Mouse (Mus musculus) C2C12 (cell line): ENCODE results near the gene Zbtb16. TPM values are rescaled to one million over a fixed set of nuclear protein-coding genes. Genes with fewer than 3 reads are reported as not detected.

Source experiments
- H3K27me3 ChIP-seq: one replicate; pipeline ENCODE4 v1.6.1; 2011; ENCODE audit not compliant: control insufficient read depth, insufficient read depth, insufficient read length
- H3K36me3 ChIP-seq: one replicate; pipeline ENCODE4 v1.6.1; 2011; ENCODE audit not compliant: control insufficient read depth, insufficient read depth
- H3K4me3 ChIP-seq: one replicate; pipeline ENCODE4 v1.5.1; 2011; ENCODE audit warnings: mild to moderate bottlenecking, control low read depth; ENCODE audit not compliant: poor library complexity, insufficient read depth, severe bottlenecking
- H3K79me2 ChIP-seq: one replicate; pipeline ENCODE4 v1.6.1; 2011; ENCODE audit not compliant: control insufficient read depth, insufficient read depth
- H3K79me3 ChIP-seq: one replicate; pipeline ENCODE4 v1.6.1; 2011; ENCODE audit warnings: low read depth, control low read depth
- H3ac ChIP-seq: one replicate; pipeline ENCODE3; 2011; ENCODE audit warnings: low read depth; ENCODE audit not compliant: control insufficient read depth, insufficient read length
- CEBPB ChIP-seq: IDR thresholded peaks from one replicate; pipeline ENCODE4 v1.6.1; 2011; ENCODE audit warnings: low read depth, mild to moderate bottlenecking, control low read depth, moderate library complexity
- CTCF ChIP-seq: IDR thresholded peaks from one replicate; pipeline ENCODE4 v1.5.1; 2011; ENCODE audit not compliant: control insufficient read depth, insufficient read depth, insufficient read length
- FOSL1 ChIP-seq: IDR thresholded peaks from one replicate; pipeline ENCODE4 v1.8.0; 2011; ENCODE audit warnings: mild to moderate bottlenecking, low read length; ENCODE audit not compliant: poor library complexity, insufficient read depth, severe bottlenecking
- MAX ChIP-seq: IDR thresholded peaks from one replicate; pipeline ENCODE4 v1.6.1; 2011; ENCODE audit warnings: mild to moderate bottlenecking, control low read depth
- MYOD1 ChIP-seq: IDR thresholded peaks from one replicate; pipeline ENCODE4 v1.6.1; 2011; ENCODE audit warnings: low read depth; ENCODE audit not compliant: control insufficient read depth, insufficient read length
- MYOG ChIP-seq: IDR thresholded peaks from one replicate; pipeline ENCODE4 v1.6.1; 2011; ENCODE audit not compliant: control insufficient read depth, insufficient read length; ENCODE audit errors: extremely low read depth
- USF1 ChIP-seq: IDR thresholded peaks from one replicate; pipeline ENCODE4 v1.6.1; 2011; ENCODE audit warnings: low read depth, mild to moderate bottlenecking, control low read depth, moderate library complexity
- polyA plus RNA-seq: library from polyadenylated mRNA; unstranded; fragments of >200 nt; fragmentation: generic; extraction: Trizol; gene quantifications from one replicate; pipeline ENCODE4 v1.2.1, GENCODE M21; 2012; ENCODE audit warnings: missing spikeins

Gene Zbtb16
- polyA plus RNA-seq, 1 experiment: not detected

DNA sequence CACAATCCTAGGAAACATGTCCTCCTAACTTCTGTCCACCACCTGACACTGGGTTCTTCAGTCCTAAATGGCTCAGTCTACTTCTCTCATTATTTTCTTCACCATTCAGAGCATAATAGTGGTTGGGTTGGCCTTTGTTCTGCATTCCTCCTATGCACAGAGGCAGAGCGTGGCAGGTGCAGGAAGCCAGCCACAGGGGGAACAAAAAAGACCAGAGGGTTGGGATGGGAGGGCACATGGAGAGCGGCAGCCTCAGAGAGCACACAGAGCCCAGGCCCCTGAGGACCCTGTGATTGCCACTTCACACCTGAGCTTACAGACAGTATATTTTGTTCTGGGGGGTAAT is 138.6 kb downstream of the Zbtb16 start:
- Histone ChIP-seq H3K79me3 (no peaks in the 10 kb centered on the region), H3K4me3 (no peak overlapping the region), H3K27me3 (peaks cover 22% of the 10 kb centered on the region), H3K79me2 (no peaks in the 10 kb centered on the region), H3ac (no peak overlapping the region), H3K36me3 (no peaks in the 10 kb centered on the region)
- no peak for TF ChIP-seq FOSL1
- TF ChIP-seq MYOG: no peak
- no peak for TF ChIP-seq MYOD1
- TF ChIP-seq CTCF: no peak
- no peak for TF ChIP-seq CEBPB

GRCm38 (mm10) chr9:48696731-48697469 is 139.1 kb downstream of the Zbtb16 start:
- peaks cover 22% of the 10 kb centered on the region for H3K27me3 ChIP-seq
- no peaks in the 10 kb centered on the region for H3K79me2 ChIP-seq
- H3K36me3 ChIP-seq: no peaks in the 10 kb centered on the region
- H3K4me3 ChIP-seq: no peak overlapping the region
- no peak for TF ChIP-seq MAX
- TF ChIP-seq CTCF: no peak
- TF ChIP-seq USF1: no peak
- no peak for TF ChIP-seq MYOG
- no peak for TF ChIP-seq CEBPB
- no peak for TF ChIP-seq FOSL1
- TF ChIP-seq MYOD1: no peak
- no peaks in the 10 kb centered on the region for H3K79me3 ChIP-seq
- no peak overlapping the region for H3ac ChIP-seq

DNA sequence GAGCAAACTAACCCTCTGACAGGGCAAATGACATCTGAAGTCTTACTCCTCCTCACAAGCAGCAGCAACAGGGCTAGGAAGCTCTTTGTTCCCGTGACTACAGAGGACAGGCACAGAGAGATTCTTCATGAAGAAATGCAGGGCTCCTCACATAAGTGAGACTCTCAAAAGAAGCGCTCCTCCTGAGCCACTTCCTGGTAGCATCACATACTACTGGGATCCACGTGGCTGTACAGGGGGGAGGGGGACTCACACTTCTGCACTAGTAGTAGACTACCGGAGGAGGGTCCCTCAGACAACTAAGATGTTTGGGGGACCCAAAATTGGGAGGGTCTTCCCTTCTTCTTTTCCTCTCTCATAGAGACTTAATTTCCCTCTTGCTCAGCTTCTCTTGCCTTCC is 139.7 kb downstream of the Zbtb16 start:
- peaks cover 22% of the 10 kb centered on the region for H3K27me3 ChIP-seq

GRCm38 (mm10) chr9:48695796-48696195 is 140.2 kb downstream of the Zbtb16 start:
- Histone ChIP-seq H3ac (no peak overlapping the region), H3K36me3 (no peaks in the 10 kb centered on the region), H3K79me2 (no peaks in the 10 kb centered on the region), H3K27me3 (peaks cover 18% of the 10 kb centered on the region), H3K4me3 (no peak overlapping the region), H3K79me3 (no peaks in the 10 kb centered on the region)
- TF ChIP-seq FOSL1: no peak

More for the DNA sequence above, 139.7 kb downstream of the Zbtb16 start:
- H3K36me3 ChIP-seq: no peaks in the 10 kb centered on the region
- no peak overlapping the region for H3ac ChIP-seq
- no peak overlapping the region for H3K4me3 ChIP-seq
- H3K79me2 ChIP-seq: no peaks in the 10 kb centered on the region
- TF ChIP-seq CTCF: no peak
- TF ChIP-seq MAX: no peak
- TF ChIP-seq CEBPB: no peak
- TF ChIP-seq MYOG: no peak
- no peak for TF ChIP-seq FOSL1
- no peak for TF ChIP-seq USF1
- H3K79me3 ChIP-seq: no peaks in the 10 kb centered on the region

DNA sequence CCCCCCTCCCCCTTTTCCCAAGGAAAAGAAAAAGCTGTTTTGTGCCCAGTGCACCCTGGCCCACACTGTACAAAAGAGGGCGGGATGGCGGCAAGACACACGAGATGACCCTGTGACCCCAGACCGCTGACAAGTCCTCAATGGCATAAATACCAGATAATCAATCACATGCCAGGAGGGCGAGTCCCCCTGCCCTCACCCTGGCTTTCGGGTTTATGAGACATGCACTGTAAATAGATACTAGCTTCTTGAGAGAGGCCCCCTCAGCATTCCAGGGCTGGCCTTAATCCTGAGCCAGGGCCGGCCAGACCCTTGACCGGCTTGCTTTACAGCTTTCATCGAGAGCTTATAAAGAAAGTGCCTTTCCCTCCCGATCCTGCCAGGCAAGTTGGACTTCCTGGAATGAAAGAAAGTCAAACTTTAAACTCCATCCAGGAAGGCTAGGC is 141.4 kb downstream of the Zbtb16 start:
- Histone ChIP-seq H3ac (no peak overlapping the region), H3K27me3 (peaks cover 17% of the 10 kb centered on the region)

GRCm38 (mm10) chr9:48693696-48694095 is 142.3 kb downstream of the Zbtb16 start:
- no peak for TF ChIP-seq FOSL1
- TF ChIP-seq USF1: no peak

More for the DNA sequence above, 141.4 kb downstream of the Zbtb16 start:
- no peaks in the 10 kb centered on the region for H3K79me2 ChIP-seq
- H3K36me3 ChIP-seq: no peaks in the 10 kb centered on the region
- no peak for TF ChIP-seq CTCF
- TF ChIP-seq FOSL1: no peak
- no peak for TF ChIP-seq CEBPB
- no peak for TF ChIP-seq MYOG
- no peak for TF ChIP-seq MYOD1
- TF ChIP-seq USF1: no peak
- TF ChIP-seq MAX: no peak
- no peak overlapping the region for H3K4me3 ChIP-seq
- H3K79me3 ChIP-seq: no peaks in the 10 kb centered on the region

More at GRCm38 (mm10) chr9:48693696-48694095, 142.3 kb downstream of the Zbtb16 start:
- Histone ChIP-seq H3ac (no peak overlapping the region), H3K4me3 (no peak overlapping the region), H3K36me3 (no peaks in the 10 kb centered on the region), H3K27me3 (peaks cover 10% of the 10 kb centered on the region), H3K79me2 (no peaks in the 10 kb centered on the region), H3K79me3 (no peaks in the 10 kb centered on the region)
